Mouse (Mus musculus) lung, adult 2 months (tissue): ENCODE data around the gene Hyal1. TPM values are rescaled to one million over a fixed set of nuclear protein-coding genes. Genes with fewer than 3 reads are reported as not detected.

Experiments
- DNase-seq: peaks from one replicate; pipeline ENCODE4 v3.0.0; 2022
- H3K4me1 ChIP-seq: fragments of 200-500 bp; 2 replicates; pipeline ENCODE4 v1.6.1; 2011; ENCODE audit warnings: low read length; ENCODE audit not compliant: control insufficient read depth, insufficient read depth
- H3K4me3 ChIP-seq: fragments of 200-500 bp; replicated peaks from 2 replicates; pipeline ENCODE3; 2011; ENCODE audit warnings: low read depth, mild to moderate bottlenecking, control low read depth, low read length; ENCODE audit errors: extremely low read depth
- CTCF ChIP-seq: fragments of 200-500 bp; IDR thresholded peaks from 2 replicates; pipeline ENCODE4 v1.5.1; 2011; ENCODE audit warnings: mild to moderate bottlenecking, low read length, control low read depth; ENCODE audit not compliant: insufficient read depth
- POLR2A ChIP-seq: fragments of 200-500 bp; IDR thresholded peaks from 2 replicates; pipeline ENCODE4 v1.6.1; 2011; ENCODE audit warnings: low read depth, mild to moderate bottlenecking, control low read depth, low read length, borderline replicate concordance; ENCODE audit errors: extremely low read depth
- WGBS: fragments of 180-500 bp; shearing (Covaris S2); methylation state at CpG from one replicate; pipeline ENCODE4 v1.1.7; 2018; 5-methylcytosine and 5-hydroxymethylcytosine counted together
- polyA plus RNA-seq: library from polyadenylated mRNA; depleted of rRNA; stranded (reverse); fragments of >200 nt; gene quantifications from 2 replicates; pipeline ENCODE4 v1.2.3, GENCODE M21; 2012

Hyal1 gene
- polyA plus RNA-seq, 1 experiment = 26.5 TPM

DNA sequence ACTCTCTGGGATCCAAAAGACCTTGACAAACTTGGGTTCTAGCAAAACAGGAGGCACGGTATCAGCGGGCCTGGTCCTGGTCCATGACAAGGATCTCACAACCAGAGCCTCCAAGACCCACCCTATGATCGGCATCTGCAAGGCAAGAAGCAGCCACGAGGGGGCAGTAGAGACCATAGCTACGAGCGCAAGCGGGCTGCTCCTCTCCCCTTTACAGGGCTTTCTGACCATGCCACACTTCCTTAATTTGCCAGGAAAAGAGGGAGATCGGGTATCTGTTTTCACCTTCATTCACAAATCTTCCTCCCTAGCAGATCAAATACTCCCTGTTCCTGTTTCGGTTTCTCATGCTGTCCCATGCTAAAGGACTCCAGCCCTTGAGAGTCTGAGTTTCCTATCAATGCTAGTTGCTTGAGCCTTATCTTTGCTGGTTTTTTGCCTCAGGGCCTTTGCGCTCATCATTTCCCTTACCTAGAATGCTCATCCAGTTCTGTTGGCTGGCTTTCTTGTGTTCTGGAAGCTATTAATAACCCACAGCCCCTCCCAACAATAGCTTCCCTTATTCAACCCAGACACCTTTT, 25.4 kb downstream of the Hyal1 start:
- peak; percentile 96 for DNase-seq
- TF ChIP-seq CTCF (peak; percentile 97), POLR2A (peak; percentile 21; the same call in 1 of the 2 replicates)
- WGBS = 4% methylated on average over 10 of the region's 10 CpGs
- Histone ChIP-seq H3K4me1 (peaks cover 10% of the 10 kb centered on the region; the same call in 1 of the 2 replicates), H3K4me3 (no peak overlapping the region)

DNA sequence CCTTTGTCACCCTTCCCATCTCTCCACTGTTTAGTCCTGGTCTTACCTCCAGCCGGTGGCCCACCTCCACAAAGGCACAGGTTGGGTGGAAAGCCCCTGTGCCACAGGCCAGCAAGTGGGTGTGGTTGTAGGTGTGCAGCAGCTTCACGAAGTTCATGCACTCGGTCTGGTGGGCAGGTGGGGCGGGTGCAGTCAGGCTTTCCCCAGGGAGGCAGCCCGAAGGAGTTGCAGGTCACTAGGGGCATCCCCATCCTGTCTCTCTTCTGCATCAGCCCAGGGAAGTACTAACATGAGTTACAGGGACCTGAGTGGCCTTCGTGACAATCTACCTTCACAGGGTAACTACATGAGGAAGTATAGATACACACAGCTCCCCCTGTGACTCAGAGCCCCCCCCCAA, 26.5 kb downstream of the Hyal1 start:
- no peak for DNase-seq
- 70% methylated on average over 6 of the region's 6 CpGs for WGBS

DNA sequence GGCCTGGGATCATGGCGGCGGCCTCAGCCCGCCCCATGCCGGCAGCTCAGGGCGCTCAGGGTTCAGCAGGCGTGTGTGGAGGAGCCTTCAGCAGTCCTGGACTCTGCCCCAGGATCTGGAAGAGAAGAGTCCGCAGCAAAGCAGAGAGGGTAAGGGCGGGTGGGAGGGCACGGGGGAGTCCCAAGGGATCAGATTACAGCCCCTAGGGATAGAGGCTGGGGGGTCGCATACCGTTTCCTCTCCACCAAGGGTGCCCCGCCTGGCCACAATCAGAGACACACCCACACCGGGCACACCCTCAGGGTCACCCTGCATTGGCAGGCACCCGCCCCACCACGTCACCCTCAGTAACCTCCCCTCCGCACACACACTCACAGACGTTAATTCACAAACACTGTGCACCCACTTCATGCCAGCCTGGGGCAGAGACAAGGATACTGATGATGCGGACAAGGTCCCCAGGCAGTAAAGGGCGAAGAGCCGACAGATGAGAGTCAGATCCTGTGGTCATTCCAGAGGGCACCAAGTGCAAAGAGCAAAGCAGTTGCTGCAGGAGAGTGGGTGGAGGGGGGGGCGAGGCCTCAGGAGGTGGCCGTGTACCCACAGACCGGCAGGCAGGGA, 28.4 kb downstream of the Hyal1 start:
- no peak for TF ChIP-seq POLR2A
- no peak for TF ChIP-seq CTCF
- Histone ChIP-seq H3K4me3 (no peak overlapping the region), H3K4me1 (peaks cover 14% of the 10 kb centered on the region; the same call in 1 of the 2 replicates)
- DNase-seq = peak; percentile 67
- 43% methylated on average over 23 of the region's 23 CpGs for WGBS

More for the DNA sequence above, 26.5 kb downstream of the Hyal1 start:
- H3K4me1 ChIP-seq = peaks cover 9% of the 10 kb centered on the region; the same call in 1 of the 2 replicates
- H3K4me3 ChIP-seq = no peak overlapping the region
- TF ChIP-seq CTCF = no peak
- no peak for TF ChIP-seq POLR2A

DNA sequence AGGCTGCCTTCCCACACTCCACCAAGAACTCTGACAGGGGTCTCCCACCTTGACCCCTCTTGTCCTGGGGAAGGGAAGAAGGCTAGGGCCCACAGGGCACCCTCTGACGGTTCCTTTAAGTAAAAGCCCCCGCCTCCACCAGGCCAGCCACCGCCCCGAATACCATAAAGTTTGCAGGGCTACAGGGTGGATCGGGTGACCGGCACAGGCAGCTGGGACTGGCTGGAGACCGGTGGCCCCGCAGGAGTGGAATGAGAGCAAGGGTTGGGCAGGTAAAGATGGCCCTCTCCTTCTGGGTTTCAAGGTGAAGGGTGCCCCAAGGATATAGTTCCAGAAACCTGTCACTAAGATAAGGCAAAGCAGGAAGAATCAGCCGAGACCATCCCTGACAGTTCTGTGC, 29.9 kb downstream of the Hyal1 start:
- peak; percentile 59 for DNase-seq
- WGBS = 48% methylated on average over 9 of the region's 9 CpGs
- Histone ChIP-seq H3K4me1 (peaks cover 21% of the 10 kb centered on the region), H3K4me3 (peak overlapping the region; percentile 51)
- TF ChIP-seq CTCF (no peak), POLR2A (peak; percentile 64; the same call in 1 of the 2 replicates)

DNA sequence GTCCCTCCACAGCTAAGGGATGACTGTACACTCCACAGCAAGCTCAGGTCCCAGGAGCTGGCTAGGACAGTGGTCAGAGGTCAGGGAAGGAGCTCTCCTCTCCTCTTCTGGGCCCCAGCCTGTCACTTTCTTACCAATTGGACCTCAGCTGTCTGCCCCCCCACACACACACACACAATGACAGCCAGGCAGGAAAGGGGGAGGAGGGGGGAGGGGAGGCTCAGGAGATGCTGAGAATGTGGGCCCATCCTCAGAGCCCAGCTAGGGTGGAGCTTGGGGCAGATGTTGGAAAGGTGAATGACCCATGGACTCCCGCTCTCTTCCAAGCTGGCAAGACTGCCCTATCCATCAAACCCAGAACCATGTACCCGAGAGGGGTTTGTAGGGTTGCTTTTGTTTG, 30.3 kb downstream of the Hyal1 start:
- Histone ChIP-seq H3K4me1 (peaks cover 22% of the 10 kb centered on the region), H3K4me3 (peak overlapping the region; percentile 51)
- no peak for TF ChIP-seq POLR2A
- no peak for TF ChIP-seq CTCF
- no peak for DNase-seq
- WGBS = 63% methylated on average over 2 of the region's 2 CpGs

DNA sequence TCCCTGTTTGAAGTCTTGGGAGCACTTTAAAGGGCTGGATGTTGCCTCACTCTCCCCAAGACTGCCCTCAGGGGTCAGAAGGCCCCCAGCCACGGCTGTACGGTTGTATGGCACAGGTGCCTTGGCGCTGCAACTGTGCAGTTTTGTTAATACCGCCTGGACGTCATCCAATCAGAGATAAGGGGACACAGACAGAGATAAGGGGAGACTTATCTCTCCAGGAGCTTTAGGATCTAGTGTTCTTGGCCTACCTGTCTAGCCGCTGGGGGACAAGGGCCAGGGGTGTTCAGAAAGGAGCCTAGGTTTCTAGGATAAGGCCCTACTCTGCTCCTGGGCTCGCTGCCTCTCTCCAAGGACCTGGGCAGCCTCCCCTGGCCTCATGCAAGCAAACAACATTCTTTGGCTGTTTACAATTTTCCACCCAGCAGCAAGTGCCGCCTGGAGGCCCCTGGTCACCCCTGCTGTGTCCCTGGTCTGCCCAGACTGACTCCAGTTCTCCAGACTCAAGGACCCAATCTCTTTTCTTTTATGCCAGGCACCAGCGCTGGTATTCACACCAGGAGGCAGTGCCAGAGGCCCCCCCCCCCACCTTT, 31.0 kb downstream of the Hyal1 start:
- Histone ChIP-seq H3K4me3 (no peak overlapping the region), H3K4me1 (peaks cover 22% of the 10 kb centered on the region)
- TF ChIP-seq POLR2A (0 out of 2 replicates have a peak, but pooled peaks have one; percentile 14), CTCF (no peak)
- 40% methylated on average over 9 of the region's 9 CpGs for WGBS
- DNase-seq = peak; percentile 52

DNA sequence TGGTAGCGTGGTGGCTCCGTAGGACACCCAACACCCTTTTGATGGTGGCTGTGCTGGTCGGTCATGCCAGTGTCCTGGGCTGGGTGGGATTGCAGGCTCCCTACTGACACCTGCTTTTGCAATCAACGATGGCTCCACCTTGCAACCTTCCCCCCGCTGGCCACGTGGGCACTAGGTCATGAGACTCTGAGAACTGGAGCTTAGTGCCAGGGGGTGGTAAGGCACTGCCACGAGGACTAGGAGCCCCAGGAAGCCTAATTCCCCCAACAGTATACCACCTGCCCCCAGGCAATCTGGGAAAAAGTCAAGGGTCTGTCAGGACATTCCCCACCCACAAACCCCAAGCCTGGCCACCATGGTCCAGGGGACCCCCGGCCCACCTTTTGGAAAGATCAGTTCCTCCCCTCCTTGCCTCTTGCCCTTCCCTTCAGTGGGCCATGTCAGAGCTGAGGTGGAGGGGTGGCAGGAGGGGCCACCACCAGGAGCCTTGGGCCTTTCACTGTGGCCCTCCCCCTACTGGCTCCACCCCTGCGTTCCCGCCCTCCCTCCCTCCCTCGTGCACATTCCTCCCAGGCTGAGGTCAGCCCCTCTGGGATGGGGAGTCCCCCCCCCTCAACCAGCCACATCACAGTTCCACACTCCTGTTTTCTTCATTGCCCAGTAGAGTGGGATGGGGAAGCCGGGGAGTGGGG, 32.2 kb downstream of the Hyal1 start, which contains the start of gene Sema3b:
Sema3b (minus strand) TSS at position 489 of the 692 bp plus-strand sequence.
- 43% methylated on average over 11 of the region's 12 CpGs for WGBS
- TF ChIP-seq CTCF = no peak
- peak; percentile 36; the same call in 1 of the 2 replicates for TF ChIP-seq POLR2A
- Histone ChIP-seq H3K4me3 (no peak within 1 kb of the TSS), H3K4me1 (peaks cover 22% of the 10 kb centered on the region)
- no peak for DNase-seq

DNA sequence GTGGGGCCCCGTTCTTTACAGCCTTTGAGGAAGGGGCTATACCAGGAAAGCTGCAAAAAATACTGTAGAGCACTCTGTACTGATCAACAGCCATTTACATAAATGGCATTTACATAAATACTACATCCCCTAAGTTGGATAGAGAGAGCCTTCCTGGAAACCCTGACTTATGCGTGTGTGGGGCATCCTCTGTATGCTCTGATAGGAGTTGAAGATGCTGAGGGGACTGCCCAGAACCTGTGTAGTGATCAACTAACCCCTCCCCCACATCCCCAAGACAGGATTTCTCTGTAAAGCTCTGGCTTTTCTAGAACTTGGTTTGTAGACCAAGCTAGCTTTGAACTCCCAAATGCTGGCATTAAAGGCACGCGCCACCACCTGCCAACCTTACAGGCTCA, 32.7 kb downstream of the Hyal1 start:
- H3K4me3 ChIP-seq = no peak overlapping the region
- no peak for DNase-seq
- WGBS = 69% methylated on average over 4 of the region's 4 CpGs
- peaks cover 22% of the 10 kb centered on the region for H3K4me1 ChIP-seq
- TF ChIP-seq POLR2A (no peak), CTCF (no peak)

DNA sequence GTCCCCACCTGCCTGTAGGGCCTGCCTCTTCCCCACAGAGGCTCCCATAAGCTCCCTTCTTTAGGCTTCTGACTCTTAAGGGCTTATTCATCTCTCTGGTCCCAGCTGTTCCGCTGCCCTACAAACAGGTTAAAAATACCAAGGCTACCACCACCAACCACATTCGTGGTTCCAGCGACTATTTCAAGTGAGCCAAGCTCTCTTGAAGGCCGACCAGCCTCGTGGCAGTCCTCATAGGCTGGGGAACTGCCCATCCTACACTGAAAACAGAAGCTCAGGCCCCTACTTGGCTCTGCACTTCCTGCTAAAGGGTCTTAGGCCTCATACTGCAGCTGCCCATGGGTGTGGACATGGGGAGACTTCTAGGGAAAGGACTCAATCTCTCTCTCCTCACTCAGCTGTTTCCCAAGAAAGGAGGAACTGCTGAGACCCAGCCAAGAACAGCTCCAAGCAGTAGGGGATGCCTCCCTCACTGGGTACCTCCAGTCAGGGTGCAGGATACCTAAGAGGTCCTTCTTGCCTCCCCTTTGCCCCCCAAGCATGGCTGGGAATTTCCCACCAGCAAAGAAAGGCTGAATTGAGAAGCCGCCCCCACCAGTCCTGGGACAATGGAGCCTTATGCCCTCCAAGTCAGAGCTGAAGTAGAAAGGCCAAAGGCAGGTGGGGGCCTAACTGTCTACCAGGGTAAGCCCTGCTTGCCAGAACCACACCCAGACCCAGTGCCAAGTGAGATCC, 34.9 kb downstream of the Hyal1 start:
- H3K4me1 ChIP-seq = peaks cover 18% of the 10 kb centered on the region
- no peak overlapping the region for H3K4me3 ChIP-seq
- DNase-seq = no peak

More for the DNA sequence above, 34.9 kb downstream of the Hyal1 start:
- 39% methylated on average over 6 of the region's 6 CpGs for whole genome bisulfite sequencing
- TF ChIP-seq CTCF (no peak), POLR2A (no peak)
